Mouse (Mus musculus) kidney, adult 11 months (tissue): ENCODE results near the gene Uhrf1bp1l.

ENCODE experiments used
- DNase-seq: peaks from one replicate; pipeline ENCODE4 v3.0.0; 2022

The Uhrf1bp1l gene

DNA sequence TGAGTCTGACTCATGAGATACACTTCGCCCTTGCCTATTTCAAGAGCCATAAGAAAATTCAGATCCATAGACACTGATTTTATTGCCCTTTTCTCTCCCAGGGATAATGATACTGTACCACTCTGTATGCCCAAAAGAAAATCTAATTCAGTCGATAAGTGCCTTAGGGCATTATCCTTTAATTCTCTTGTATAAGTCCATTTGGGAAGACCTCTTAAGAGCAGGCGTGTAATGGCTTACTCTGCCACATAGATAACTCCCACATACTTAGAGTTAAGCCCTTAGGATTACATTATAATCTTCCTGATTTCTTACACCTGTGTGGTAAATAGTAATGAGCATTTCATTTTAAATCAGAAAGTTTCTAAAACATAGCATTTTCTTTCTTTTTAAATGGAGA, 1.8 kb downstream of the Uhrf1bp1l start:
- no peak for DNase-seq

DNA sequence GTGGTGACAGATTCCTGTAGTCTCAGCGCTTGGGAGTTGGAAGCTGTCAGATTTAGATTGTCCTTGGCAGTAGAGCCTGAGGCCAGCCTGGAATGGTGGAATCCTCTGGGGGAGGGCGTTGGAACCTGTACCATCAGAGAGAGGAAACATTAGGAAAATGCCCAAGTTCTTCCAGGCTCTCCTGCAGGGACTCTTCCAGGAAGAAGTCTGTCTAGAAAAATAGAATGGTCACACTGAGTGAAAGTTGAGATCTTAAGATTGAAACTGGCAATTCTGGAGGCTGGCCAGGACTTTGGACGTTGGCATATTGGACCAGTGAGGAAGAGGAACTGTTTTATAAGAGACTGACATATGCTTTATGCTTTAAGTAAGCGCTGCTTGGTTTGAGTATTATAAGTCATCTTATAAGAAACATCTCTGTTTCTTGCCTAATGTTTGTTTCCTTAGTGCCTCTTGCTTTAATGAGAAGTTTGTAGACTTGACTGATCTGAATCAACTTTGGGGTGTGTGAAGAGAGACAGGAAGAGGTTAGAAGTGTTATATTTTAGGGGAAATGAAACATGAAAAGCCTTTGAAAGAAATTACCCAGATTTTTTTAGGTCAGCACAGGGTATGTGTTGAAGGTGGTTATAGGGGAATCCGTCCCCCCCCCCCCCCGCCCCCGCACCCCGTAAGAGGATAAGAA, 2.6 kb downstream of the Uhrf1bp1l start:
- DNase-seq = no peak

DNA sequence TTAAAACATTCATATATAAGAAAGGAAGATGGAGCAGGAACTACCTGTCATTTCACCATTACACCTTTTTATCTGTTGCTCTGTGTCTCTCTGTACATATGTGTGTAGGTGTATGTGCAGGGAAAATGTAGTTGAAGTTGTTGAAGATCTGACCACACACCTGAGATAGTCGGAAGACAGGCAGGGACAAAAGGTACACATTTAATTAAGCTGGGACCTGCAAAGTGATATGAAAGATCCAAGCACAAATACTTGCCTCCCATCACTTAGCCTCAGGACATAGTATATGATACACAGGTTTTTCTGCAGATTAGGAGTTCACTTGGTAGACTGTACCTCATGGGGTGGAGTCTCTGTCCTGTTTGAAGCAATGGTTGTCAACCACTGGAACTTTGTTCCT, 3.1 kb downstream of the Uhrf1bp1l start:
- DNase-seq = no peak

DNA sequence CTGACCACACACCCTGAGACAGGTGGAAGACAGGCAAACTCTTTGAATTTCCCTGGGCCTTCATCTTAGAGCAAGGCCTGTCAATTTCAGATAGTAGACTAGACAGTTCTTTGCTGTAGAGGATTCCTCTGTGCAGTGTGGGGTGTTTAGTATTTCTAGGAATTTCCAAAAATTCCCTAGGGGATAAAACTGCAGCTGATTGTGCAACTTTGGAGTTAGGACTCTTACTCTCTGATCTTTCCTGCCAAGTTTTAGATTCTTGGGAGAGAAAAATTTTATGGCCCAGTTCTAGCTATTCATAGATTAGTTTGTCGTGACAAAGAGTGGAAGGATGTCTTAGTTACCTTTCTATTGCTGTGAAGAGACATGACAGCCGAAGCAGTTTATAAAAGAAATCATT, 3.8 kb downstream of the Uhrf1bp1l start:
- no peak for DNase-seq

DNA sequence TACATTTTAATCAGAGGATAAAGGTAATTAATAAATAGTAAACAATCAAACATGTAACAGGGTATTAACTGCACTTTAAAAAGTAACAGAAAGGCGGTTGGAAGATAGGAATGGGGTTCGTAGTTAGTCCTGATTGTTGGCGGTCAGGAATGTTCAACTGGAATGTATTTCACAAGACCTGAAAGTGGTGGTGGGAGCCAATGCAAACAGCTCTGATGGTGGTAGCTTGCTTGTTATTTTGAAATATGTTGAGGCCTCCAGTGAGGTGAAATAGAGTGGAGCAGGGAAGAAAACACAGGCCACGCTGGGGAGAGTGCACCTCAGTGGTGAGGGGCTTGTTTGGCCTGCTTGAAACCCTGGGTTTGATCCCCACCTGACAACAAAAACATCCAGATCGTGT, 6.3 kb downstream of the Uhrf1bp1l start:
- DNase-seq = no peak

DNA sequence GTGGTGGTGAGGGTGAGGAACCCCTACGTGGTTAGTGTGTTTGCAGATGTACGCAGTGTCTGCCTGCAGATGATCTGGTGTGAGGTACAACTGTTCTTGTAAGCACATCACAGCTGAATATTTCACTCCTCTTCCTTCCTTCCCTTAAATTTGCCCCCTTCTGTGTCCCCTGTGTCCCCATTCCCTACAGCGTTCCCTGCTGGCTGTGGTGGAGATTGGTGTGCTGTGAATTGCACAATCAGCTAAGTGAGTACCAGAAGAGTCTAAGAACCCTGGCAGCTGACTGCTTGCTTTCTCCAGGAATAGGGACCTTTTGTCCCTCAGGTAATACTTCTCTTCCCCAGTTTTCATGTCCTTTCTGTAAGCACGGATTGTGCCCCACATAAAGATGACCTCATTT, 10.4 kb downstream of the Uhrf1bp1l start:
- no peak for DNase-seq

DNA sequence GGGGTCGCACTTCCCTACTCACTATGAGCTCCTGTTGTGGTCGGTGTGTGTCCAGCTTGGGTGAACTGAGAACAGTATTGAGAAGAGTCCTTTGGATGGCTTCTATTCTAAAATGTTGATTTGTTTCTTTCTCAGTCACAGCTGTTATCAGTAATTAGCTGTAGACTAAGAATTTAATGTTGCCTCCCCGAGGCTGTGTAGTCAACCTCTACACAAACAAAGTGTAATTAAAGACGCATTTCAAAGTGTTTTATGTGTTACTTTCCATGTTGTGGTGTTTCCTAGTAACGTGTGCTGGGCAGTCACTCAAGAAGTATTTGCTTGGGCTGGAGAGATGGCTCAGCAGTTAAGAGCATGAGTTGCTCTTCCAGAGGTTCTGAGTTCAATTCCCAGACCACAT, 16.0 kb downstream of the Uhrf1bp1l start:
- no peak for DNase-seq

DNA sequence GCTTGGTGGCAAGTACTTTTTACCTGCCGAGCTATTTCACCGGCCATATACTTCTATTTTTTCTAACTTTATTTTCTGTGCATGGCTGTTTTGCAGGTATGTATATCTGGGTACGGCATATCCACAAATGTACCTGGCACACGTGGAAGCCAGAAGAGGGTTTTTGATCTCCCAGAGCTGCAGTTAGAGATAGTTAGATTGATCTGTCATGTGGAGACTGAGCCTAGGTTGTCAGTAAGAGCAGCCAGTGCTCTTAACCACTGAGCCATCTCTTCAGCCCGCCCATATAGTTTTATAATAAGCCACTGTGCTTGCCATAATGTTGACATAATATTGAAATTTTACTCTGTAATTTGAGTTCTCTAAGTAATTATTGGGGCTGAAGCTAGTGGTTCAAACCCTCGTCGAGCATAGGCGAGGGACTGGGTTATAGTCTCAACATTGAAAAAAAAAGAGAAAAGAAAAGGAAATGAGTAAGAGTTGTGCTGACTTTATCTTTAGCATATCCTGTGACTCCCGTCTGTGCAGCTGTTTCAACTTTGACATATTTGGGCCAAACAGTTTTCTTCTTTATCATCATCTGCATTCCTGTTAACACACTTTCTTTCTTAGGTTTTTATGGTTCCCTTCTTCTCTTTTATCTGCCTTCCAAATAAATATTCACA, 19.8 kb downstream of the Uhrf1bp1l start:
- no peak for DNase-seq

DNA sequence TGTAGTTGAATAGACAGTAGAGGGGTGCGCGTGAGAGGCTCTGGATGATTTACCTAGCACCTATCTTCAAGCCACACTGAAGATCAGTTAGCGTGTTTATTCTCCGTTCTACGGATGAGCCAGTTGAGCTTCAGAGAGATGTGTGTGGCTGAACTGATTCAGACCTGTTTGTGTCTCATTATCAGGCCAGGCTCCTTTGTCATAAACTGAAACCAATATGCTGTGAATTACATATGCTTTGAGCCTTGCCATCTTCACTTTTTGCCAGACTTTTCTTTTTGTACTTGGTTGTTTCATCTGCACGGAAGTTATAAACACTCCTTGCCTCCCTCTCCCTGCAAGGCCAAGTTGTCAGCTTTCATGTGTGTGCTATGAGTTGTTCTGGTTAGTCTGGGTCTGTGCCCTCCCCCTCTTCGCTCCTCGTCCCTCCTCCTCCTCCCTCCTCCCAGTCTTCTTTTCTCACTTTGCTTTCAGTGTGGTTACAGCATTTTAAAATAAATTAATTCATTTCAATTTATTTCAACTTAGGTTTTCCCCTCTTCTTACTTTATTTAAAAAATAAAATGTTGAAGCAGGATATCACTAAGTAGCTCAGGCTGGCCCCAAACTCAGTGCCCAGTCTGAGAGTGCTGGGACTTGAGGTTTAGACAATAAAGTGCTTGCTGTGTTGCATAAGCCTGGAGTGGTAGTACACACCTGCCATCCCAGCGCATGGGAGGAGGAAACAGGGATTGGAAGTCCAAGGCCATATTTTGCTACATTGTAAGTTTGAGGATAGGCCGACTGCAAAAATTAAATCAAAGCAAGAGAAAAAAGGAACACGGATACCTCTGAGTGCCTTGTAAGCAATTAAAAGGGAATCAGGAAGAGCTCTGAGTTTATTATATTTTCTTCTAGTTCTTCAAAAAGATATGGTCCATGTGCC, 21.3 kb downstream of the Uhrf1bp1l start:
- DNase-seq = no peak

DNA sequence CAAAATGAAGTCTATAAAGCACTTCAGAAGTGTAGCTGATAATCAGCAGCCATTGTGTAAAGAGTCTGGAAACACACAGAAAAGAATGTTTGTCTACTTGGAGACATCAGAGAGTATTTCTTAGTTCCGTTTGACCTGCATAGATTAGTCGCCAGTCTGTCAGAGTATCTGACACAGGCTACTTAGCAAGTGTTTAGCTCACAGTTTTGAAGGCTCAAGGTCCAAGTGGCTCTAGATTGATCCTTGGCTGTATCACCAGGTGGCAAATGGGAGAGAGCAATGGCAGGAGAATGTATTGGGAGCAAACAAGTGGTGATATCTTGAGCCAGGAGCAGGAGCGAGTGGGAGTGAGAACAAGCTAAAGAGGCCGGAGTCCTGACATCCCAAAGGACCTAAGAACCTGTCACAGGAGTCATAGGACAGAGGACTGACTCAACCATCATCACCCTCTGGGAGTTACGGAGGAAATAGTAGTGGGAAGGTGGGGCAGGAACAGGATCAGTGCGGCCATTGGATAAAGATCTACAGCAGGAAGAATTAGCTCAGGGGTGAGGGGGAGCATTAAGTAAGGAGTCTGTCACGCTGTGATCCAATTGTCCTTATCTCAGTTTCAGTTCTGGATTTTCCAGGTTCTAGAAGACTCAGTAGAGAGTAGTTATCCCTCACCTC, 23.7 kb downstream of the Uhrf1bp1l start:
- no peak for DNase-seq

DNA sequence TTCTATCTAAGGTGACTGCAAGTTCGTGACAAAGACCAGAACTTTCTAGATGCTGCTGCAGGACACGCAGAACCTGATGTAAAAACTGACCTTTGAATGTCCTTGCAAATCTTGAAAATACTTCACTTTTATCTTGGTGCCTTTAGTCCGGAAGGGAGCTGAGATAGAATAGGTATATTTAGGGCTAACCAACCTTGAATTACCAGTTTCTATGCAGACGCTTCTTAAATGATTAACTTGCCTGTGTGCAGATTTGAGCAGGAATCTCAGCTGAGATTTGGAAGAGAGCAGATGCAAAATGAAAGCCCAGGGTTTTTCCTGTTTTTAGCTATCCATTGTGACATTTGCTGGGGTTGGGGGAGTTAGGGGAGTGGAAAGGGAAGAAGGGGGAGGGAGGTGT, 24.3 kb downstream of the Uhrf1bp1l start:
- DNase-seq = no peak

DNA sequence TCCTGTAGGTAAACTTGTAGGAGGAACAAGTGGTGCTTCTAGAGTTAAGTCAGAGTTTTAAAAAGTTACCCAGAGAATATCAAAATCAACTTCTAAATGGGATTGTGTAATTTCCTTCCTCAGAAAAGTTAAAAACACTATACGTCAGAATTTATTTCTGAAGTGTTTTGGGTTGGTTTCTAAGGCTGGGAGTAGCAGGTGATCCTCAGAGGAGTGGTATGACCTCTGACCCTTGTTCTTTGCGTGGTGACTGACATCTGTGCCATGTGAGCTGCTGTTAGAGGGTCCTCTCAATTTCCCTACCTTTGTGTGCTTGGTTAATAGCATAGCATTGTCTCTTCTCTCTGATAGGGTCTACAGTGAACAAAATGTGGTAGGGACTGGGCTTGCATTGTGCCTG, 27.1 kb downstream of the Uhrf1bp1l start:
- DNase-seq = no peak

DNA sequence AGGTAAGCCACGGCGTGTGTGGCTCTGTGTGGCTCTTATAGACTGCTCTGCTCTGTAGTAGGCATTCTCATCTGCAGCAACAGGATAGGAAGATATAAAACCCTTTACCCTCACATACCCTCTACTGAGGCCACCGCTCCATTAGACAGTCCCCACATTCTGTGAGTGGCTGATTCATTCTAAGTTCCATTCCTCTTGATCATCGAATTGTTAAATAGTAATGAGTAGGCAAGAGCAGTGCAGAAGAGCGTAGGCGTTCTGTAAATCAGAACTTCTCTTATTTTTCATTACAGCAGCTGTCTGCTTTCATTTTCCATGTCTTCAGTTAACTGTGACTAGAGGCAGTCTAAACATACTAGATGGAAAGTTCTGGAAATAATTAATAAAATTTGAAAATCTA, 31.2 kb downstream of the Uhrf1bp1l start:
- DNase-seq = no peak

DNA sequence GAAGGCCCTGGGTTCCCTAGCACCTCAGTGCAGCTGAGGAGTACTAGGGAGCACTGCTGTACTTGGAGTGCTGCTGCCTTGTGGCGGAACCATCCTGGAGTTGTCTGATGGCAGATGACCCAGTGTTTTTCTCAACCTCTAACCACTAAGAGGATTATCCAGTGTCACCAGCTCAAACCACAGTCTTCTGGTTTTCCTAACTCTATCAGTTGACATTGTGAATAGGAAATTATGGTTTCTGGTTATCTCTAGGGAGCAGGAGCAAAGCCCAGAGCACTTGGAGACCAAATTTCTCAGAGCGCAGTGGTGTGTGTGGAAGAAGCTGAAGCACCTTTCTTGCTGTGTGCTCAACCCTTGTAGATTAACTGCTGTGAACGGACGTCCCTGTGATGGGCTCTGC, 47.1 kb downstream of the Uhrf1bp1l start:
- DNase-seq = no peak

DNA sequence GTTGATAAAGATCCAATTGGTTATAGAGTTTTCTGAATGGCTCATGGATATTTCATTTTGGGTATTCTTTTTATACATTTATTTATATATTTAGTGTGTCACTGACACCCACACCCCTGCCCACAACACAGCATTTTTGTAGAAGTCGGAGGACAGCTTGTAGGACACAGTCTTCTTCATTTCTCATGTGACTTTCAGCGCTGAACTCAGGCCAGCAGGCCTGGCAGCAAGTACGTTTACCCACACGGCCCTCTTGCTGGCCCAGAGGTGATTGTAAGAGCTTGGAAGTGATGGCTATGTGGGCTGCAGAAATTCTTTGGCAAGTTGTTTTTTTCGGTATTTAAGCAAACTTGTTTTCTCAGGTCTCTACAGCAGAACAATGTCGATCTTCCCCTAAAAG, 49.3 kb downstream of the Uhrf1bp1l start:
- no peak for DNase-seq

DNA sequence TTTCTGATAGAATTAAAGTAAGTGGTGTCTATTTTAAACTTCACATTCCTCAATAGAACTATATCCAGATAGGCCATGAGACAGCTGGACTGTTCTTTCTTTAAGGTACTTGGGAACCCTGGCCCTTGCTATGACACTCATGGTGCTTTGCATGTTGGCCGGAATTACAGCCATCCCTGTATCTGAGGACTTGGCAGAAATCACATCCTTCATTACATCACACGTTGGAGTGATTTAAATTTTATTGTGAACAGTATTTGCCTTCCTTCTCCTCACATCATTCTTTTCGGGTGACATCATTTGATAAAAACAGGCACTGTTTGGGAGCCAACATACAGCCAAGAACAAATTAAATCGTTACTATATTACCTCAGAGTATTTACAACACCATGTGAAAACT, 74.4 kb downstream of the Uhrf1bp1l start:
- no peak for DNase-seq

DNA sequence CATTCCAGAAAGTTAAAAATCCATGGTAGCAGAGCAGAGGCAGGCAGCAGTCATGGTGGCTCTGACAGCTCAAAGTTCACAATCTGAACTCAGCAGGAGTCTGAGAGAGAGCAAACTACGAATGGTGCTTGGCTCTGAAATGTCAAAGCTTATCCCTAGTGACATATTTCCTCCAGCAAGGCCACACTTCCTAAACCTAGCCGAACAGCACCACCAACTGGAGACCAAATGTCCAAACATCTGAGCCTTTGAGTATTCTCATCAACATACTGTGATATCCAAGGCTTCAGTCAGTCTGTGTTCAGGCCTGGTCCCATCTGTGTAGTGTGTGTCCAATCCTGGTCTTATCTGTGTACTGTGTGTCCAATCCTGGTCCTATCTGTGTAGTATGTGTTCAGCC, 79.1 kb downstream of the Uhrf1bp1l start:
- peak; percentile 50 for DNase-seq

DNA sequence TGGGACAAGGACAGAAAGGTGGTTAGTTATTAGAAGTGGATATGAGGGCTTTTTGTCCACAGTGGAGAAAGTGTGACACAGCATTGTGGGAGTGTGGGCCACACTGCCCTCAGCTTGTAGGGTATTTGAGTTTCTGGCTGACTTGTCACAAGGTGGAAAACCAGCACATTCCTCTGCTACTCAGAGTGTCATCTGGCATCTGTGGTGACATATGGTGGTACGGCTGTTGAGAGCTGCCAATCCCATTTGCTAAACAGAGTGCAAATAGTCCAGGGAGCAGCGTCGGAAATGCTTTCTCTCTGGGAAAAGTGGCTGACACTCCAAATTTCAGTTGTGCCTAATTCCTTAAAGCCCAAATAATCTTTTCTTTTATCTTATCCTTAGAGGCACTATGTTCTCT, 82.1 kb downstream of the Uhrf1bp1l start:
- no peak for DNase-seq

DNA sequence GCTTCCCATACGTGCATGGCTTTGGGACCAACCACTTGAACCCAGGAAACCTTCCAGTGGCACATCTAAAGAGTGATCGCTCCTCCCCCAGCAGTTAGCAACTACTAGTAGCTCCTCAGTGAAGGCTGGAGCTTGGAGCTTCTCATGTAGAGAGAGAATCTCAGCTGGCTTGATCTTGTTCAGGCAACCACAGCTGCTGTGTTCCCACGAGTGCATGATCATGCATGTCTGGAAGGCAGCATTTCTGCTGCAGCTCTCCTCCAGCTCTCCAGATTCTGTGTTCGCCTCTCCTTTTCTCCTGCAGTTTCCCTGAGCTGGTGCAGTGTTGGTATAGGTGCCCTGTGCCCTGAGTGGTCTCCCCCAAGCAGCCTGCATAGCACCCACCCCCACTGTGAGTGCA, 87.5 kb downstream of the Uhrf1bp1l start:
- no peak for DNase-seq

DNA sequence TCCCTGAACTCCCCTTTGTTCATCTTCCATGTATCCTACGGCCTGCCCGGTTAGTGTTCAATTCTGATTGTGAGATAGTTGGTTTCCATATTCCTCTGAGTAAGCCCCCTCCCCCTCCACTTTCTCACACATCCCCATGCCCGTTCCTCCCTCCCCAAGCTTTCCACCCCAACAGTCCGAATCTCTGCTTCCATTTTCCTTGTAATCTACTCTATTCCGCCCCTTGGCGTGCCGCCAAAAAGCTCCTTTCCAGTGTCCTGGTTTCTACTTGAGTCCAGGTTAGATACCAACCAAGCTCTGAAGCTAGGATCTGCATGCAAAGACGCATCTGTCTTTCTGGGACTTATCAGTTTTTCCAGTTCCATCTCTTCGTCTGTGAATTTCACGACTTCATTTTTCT, 88.4 kb downstream of the Uhrf1bp1l start:
- DNase-seq = peak; percentile 18

DNA sequence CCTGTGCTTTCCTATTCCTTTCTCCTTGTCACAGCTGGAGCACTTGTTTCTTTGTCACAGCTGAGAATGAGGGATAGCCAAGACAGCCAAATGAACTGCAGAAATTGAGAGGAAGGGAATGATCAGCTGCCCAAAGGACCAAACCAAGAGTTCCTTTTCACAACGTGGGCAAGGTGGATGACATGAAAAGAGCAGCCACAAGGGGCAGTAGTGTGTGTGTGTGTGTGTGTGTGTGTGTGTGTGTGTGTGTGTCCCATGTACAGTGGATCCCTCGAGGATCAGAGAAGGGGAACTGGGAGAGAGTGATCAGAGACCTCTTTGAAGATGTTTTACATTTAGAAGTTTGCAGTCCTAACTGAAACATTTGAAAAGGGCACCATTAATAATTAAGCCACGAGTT, 92.7 kb downstream of the Uhrf1bp1l start:
- no peak for DNase-seq

DNA sequence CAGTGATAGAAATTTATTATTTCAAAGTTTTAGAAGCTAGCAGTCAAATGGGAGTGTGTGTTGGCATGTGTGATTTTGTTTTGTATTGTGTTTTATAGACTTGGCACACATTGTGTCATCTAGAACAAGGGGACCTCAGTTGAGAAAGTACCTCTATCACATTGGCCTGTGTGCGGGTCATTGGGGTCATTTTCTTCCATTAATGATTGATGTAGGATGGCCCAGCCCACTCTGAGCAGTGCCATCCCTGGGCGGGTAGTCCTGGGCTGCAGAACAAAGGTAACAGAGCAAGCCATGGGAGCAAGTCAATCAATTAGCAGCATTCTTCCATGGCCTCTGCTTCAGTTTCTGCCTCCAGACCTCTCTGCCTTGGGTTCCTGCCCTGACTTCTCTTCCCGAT, 94.0 kb downstream of the Uhrf1bp1l start:
- DNase-seq = peak; percentile 26

DNA sequence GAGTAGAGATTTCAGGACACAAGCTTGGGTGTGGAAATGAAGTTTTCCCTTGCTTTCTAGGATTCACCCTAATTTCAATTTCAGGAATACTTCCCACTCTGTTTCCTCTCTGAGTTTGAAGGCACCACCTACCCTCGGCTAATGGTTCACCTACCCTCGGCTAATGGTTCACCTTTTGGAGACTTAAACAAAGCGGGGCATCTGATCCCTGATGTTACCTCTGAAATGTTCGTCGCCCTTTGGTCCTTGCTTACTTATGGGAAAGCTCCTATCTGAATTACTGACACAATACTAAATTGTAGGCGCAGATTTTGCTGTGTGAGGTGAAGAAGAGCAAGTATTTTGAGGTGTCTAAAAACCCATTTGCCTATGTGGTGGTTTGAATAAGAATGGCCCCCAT, 106.2 kb downstream of the Uhrf1bp1l start:
- DNase-seq = peak; percentile 32
